Comparison of ENCODE assay signal across 14 mouse cellular contexts in genomic region chr5:34372141-34372540, GRCm38 (mm10). TPM values are rescaled to one million over a fixed set of nuclear protein-coding genes. Genes with fewer than 3 reads are reported as not detected.
DNase-seq lines count a peak whose midpoint lies in the region; ATAC-seq lines count a peak whose summit lies in the region.
"Had no signal": no experiment of that assay in that cellular context is flagged by ENCODE, and none has a peak within 500 bp of the region (broad histone marks: within the 10 kb centered on the region; RNA-seq: fewer than 3 reads in every experiment).

No protein-coding gene starts in this region.

- H3K27ac ChIP-seq in heart, embryonic 16.5 days (ENCODE audit: low read length): no peak overlapping the region
- H3K27ac ChIP-seq in liver, embryonic 13.5 days: no peak overlapping the region
- H3K27ac ChIP-seq in neural tube, embryonic 13.5 days (replicated peaks): no peak overlapping the region
- H3K27ac ChIP-seq: intestine, embryonic 15.5 days; macrophage had no signal

- no peak overlapping the region for H3K4me3 ChIP-seq in heart, embryonic 16.5 days (ENCODE audit: low read length)
- H3K4me3 ChIP-seq in megakaryocyte, embryonic 14.5 days (replicated peaks): peak overlapping the region; percentile 7
- 0 out of 2 replicates have a peak overlapping the region, but pooled peaks have one; percentile 0 for H3K4me3 ChIP-seq in liver, embryonic 13.5 days (replicated peaks)
- no peak overlapping the region for H3K4me3 ChIP-seq in neural tube, embryonic 13.5 days

- H3K9ac ChIP-seq in heart, embryonic 16.5 days (ENCODE audit: low read length): no peak overlapping the region
- H3K9ac ChIP-seq in liver, embryonic 13.5 days: no peak overlapping the region
- H3K9ac ChIP-seq in neural tube, embryonic 13.5 days: no peak overlapping the region

- no peak for DNase-seq in heart, adult 8-10 months (ENCODE audit: low spot score)
- no peak for DNase-seq in liver, embryonic 13.5 days
- DNase-seq in left cerebral cortex, postnatal 10 days (ENCODE audit: extremely low spot score in 1 of 2, low spot score in 2 of 2): no peak
- DNase-seq: cerebellum, adult 9-10 months; kidney, postnatal 25 days; layer of hippocampus, postnatal 36 days; right cerebral cortex, adult 18-20 months had no signal

- ATAC-seq in heart, embryonic 16.5 days (replicated peaks; ENCODE audit: extremely low read depth, insufficient read depth, low FRiP score): no peak
- no peak for ATAC-seq in megakaryocyte, adult 5-6 weeks (ENCODE audit: poor library complexity, severe bottlenecking)
- ATAC-seq in liver, embryonic 13.5 days (ENCODE audit: low read depth): no peak
- no peak for ATAC-seq in neural tube, embryonic 13.5 days (ENCODE audit: low read depth)
- ATAC-seq: intestine, embryonic 15.5 days had no signal

- peaks cover 19% of the 10 kb centered on the region for H3K4me1 ChIP-seq in heart, embryonic 16.5 days (ENCODE audit: control insufficient read depth, insufficient read depth, low read length)
- peaks cover 52% of the 10 kb centered on the region for H3K4me1 ChIP-seq in megakaryocyte, embryonic 14.5 days
- H3K4me1 ChIP-seq in liver, embryonic 13.5 days (replicated peaks): peaks cover 49% of the 10 kb centered on the region
- H3K4me1 ChIP-seq in neural tube, embryonic 13.5 days (replicated peaks): peaks cover 36% of the 10 kb centered on the region

- intact Hi-C loops in left cerebral cortex, postnatal 10 days (cut with DNase I): no loop called here

- peak overlapping the region; percentile 13; the same call in 1 of the 2 replicates for H3K4me2 ChIP-seq in heart, embryonic 16.5 days (ENCODE audit: low read depth, low read length)
- H3K4me2 ChIP-seq in liver, embryonic 13.5 days: peak overlapping the region; percentile 34
- H3K4me2 ChIP-seq in neural tube, embryonic 13.5 days: peak overlapping the region; percentile 35; the same call in 1 of the 2 replicates

- H3K9me3 ChIP-seq in heart, embryonic 16.5 days (replicated peaks; ENCODE audit: control insufficient read depth, low read length): no peaks in the 10 kb centered on the region
- H3K9me3 ChIP-seq in megakaryocyte, embryonic 14.5 days: no peaks in the 10 kb centered on the region
- H3K9me3 ChIP-seq in liver, embryonic 13.5 days (replicated peaks): no peaks in the 10 kb centered on the region
- H3K9me3 ChIP-seq in neural tube, embryonic 13.5 days: no peaks in the 10 kb centered on the region
- H3K9me3 ChIP-seq: intestine, embryonic 15.5 days had no signal

- no peaks in the 10 kb centered on the region for H3K27me3 ChIP-seq in heart, embryonic 16.5 days (ENCODE audit: control insufficient read depth, insufficient read depth, low read length)
- no peaks in the 10 kb centered on the region for H3K27me3 ChIP-seq in megakaryocyte, embryonic 14.5 days (replicated peaks)
- H3K27me3 ChIP-seq in liver, embryonic 13.5 days: no peaks in the 10 kb centered on the region
- no peaks in the 10 kb centered on the region for H3K27me3 ChIP-seq in neural tube, embryonic 13.5 days
- H3K27me3 ChIP-seq: CH12.LX; intestine, embryonic 15.5 days had no signal

- no peaks in the 10 kb centered on the region for H3K36me3 ChIP-seq in heart, embryonic 16.5 days (ENCODE audit: control insufficient read depth, insufficient read depth)
- peaks cover 10% of the 10 kb centered on the region for H3K36me3 ChIP-seq in megakaryocyte, embryonic 14.5 days (replicated peaks; ENCODE audit: low read length)
- H3K36me3 ChIP-seq in liver, embryonic 13.5 days: no peaks in the 10 kb centered on the region
- no peaks in the 10 kb centered on the region for H3K36me3 ChIP-seq in neural tube, embryonic 13.5 days
- H3K36me3 ChIP-seq: intestine, embryonic 15.5 days had no signal

RNA-seq across cellular contexts. Expression of gene Fam193a, which starts 2.4 kb away (rescaled TPM):
- polyA plus RNA-seq in heart, embryonic 16.5 days (2015; fragmentation: Nextera tagmentation; extraction: Ambion mirVana): 7.3 and 7.5 TPM in 2 replicates
- 10 to 100 TPM; 21.1 to 26.8 (median 23.3) TPM for total RNA-seq in heart, adult 8-10 months (2022)
- 6.6 and 13.3 TPM in 2 replicates for polyA plus RNA-seq in megakaryocyte, embryonic 14.5 days (2012; ENCODE audit: insufficient read depth, low replicate concordance)
- 33.4 and 40.0 TPM in 2 replicates for total RNA-seq in megakaryocyte, adult 5-6 weeks (2015)
- total RNA-seq in megakaryocyte, adult 5-6 weeks (2017): 43.0 and 44.8 TPM in 2 replicates
- 3.8 and 3.9 TPM in 2 replicates for polyA plus RNA-seq in liver, embryonic 13.5 days (2015; fragmentation: Nextera tagmentation; extraction: Ambion mirVana)
- polyA plus RNA-seq in neural tube, embryonic 13.5 days (2015; fragmentation: Nextera tagmentation; extraction: Ambion mirVana): 14.3 and 15.2 TPM in 2 replicates
- total RNA-seq in left cerebral cortex, postnatal 10 days (2021): 10 to 100 TPM; 47.7 to 50.8 TPM

RNA-seq across cellular contexts. Expression of gene Rnf4, which starts 36.1 kb away (rescaled TPM):
- 111 and 115 TPM in 2 replicates for polyA plus RNA-seq in heart, embryonic 16.5 days (2015; fragmentation: Nextera tagmentation; extraction: Ambion mirVana)
- total RNA-seq in heart, adult 8-10 months (2022): 10 to 100 TPM; 25.3 to 35.7 (median 30.4) TPM
- 6.2 and 26.8 TPM in 2 replicates for polyA plus RNA-seq in megakaryocyte, embryonic 14.5 days (2012; ENCODE audit: insufficient read depth, low replicate concordance)
- total RNA-seq in megakaryocyte, adult 5-6 weeks (2015): 75.7 and 86.1 TPM in 2 replicates
- 79.6 and 82.8 TPM in 2 replicates for total RNA-seq in megakaryocyte, adult 5-6 weeks (2017)
- polyA plus RNA-seq in liver, embryonic 13.5 days (2015; fragmentation: Nextera tagmentation; extraction: Ambion mirVana): 79.1 and 89.1 TPM in 2 replicates
- 134 and 135 TPM in 2 replicates for polyA plus RNA-seq in neural tube, embryonic 13.5 days (2015; fragmentation: Nextera tagmentation; extraction: Ambion mirVana)
- total RNA-seq in left cerebral cortex, postnatal 10 days (2021): 10 to 100 TPM; 91.0 to 92.9 TPM

Comparison
In these comparisons a context has a peak if more than half of its experiments do, and no peak if none do; other contexts are left out.
1. H3K4me3 ChIP-seq: peak in megakaryocyte, embryonic 14.5 days (single experiment) and liver, embryonic 13.5 days (single experiment); none in heart, embryonic 16.5 days (single experiment) and neural tube, embryonic 13.5 days (single experiment).
2. Peak in every context shown above with its lines, with median percentiles within 50 percentile points of each other: H3K4me2 ChIP-seq.